Mouse (Mus musculus) T-helper 2 cell (primary cell): ENCODE results near the gene Slc4a5.
"Not testable (repeated sequence)": the region's sequence is repeated elsewhere in the genome, so short reads cannot be mapped to it uniquely, and the experiment has no call there.

Experiments used
- in situ Hi-C: fragments of 300-600 bp; cut with MboI, MseI; formaldehyde crosslinking; loops from one replicate; pipeline ENCODE4 v1.15.1; 2025; ENCODE audit warnings: high pct_unique_total_duplicates

The Slc4a5 gene

DNA sequence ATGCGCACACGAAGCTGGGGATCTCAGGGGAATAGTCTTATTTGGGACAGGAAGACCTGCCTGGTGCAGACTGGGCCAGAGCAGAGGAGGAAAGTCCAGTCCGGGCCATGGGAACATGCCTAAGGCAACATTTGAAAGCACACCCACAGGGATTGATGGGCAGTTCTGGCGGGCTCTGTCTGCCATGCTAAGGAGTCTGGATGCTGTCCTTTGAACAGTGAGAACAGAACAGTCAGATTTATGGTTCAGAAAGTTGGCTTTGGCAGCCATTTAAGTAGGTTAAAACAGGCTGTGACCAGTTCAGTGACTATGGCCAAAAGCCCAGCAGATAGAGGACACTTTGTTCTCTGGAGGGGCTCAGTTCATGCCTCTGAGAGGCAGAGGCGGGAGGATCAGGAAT lies 82.6 kb downstream of the Slc4a5 start:
- in situ Hi-C loops = no loop called here

DNA sequence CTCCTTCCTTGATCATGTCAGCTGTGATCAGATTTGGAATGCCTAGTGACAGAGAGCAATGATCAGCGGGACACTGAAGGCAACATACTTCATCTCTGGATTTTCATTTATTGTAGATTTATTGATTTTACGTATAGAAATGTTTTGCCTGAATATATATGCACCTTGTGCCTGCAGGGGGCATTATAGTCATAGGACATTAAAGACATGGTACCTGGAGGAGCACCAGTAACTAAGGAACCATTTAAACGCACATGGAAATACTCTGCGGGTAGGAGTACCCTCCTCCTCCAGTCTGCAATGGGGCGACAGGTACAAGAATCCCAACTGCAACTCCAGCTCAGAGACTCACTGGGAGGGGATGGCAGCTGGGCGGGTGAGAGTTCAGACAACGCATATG lies 89.4 kb downstream of the Slc4a5 start:
- in situ Hi-C loops = no loop called here

DNA sequence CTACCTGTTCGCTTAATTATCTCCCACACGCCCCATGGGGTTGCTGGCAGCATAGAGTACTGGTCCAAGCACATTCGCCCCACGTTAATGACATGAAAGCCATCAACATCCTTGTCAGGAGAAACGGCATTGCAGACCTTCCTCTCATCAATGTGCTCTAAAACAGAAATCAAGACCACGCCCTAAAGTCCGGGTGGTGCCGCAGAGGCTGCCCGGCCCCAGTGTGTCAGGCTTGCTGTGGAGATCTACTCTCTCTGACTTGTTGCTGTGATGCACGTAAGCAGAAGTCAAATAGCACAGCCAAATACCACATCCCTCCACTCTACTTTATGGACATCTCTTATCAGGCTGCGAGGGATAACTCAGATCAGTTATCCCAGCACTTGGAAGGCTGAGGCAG lies 91.6 kb downstream of the Slc4a5 start:
- in situ Hi-C loops = no loop called here

DNA sequence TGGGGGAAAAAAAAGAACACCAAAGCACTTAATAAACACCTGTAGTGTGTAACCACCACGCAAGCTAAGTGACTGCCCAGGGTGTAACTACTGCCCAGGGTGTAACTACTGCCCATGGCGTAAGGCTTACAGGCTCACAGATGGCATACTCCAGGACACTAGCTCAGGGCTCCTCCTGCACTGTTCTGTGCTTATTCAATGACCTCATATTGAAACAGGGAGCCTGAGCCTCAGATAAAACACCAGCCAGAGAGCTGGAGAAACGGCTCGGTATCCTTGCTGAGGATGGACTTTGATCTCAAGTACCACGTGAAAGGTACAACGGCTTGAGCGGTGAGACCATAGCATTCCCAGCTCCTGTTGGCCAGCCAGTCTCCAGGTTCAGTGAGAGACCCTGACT lies 92.4 kb downstream of the Slc4a5 start:
- in situ Hi-C loops = no loop called here

DNA sequence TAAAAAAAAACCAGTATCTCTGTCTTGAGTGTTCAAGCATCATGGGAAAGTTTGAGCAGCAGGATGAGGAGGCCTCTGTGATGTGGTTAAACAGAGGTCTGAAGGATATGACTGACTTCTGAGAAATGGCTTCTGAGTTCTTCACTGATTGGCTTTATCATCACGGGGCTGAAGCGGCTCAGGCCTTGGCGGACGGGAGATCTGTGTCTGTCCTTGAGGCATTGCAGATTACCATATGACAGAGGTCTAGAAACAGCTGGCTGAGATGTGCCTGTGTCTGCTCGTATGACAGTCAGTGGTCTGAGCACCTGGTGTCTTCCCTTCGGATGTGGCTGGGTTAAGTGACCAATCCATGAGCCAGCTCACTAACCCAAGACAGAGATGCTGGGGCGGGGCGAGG lies 92.9 kb downstream of the Slc4a5 start:
- in situ Hi-C loops = no loop called here

DNA sequence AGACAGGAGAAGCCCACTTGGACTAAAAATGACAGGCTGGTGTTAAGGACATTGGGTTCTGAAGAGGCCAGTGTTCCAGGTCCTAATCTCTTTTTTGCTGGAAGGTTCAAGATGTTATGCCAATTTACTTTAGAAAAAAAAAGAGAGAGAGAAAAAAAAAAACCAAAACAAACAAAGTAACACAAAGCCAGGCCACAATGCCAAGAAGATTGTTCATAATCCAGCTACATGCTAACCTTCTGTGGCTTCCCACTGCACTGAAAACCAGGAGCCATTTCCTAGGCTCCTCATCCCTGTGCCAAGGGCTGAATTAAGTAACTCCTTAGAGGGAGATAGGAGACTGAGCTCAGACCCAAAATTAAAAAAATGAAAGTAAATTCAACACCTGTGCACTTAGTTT lies 95.7 kb downstream of the Slc4a5 start:
- in situ Hi-C loops = no loop called here

DNA sequence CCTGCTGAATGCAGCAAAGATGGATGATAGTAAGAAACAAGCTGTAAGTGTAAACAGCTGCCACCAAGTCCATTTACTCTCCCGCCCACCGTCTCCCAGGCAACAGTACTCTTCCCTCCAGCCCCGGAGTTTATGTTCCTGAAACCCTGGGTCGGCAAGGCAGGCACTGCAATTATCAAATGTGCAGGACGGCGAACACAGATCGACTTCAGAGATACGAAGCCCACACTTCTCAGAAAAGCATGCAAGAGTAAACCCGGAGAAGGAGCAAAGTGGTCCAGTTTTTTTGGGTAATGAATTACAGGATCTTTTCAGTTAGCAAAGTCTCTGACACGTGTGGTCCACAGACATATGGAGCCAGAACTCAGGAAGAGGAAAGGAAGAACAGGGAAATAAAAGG lies 96.4 kb downstream of the Slc4a5 start:
- in situ Hi-C loops = no loop called here

DNA sequence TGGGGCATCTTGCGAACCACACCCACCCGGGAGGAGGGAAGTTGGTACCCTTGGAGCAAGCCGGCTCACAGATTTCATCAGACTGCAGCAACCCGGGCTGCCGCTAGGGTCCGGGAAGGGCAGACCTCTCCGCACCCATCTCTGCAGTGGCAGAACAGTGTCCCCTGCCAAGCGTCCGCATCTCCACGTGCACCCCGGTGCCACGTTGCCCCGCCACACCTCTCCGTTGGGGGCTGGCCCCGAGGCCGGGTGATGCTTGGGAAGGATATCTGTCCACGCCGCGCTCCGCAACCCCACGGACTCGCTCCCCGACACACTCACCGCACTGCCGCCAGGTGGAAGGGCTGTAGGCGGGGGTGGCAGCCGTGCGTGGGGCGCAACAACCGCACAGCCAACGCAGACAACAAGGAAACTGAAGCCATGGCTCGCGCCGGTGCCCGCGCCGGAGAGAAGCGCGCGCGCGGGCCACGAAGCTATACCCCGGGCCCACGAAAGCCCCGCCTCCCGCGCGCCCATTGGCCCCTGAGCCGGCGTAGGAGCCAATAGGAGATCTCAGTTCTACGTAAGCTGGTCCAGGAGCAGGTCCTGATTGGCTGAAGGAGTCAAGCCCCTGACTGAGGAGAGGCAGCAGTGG lies 97.6 kb downstream of the Slc4a5 start:
- in situ Hi-C loops = no loop called here

DNA sequence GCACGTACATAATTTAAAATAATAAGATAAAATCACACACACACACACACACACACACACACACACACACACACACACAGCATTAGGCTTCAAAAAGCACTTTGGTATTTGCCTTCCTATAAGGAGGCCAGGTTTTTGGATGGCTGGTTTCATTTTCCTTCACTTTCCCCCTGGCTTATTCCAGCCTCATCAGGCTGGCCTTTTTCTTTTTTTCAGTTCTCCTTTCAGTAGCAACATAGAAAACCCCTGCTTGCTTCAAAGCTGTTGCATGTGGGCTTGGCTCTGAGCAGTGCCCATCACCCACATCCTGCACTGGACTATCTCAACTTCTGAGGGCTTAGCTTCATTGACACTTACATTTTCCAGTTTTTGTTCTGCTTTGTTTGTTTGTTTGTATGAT lies 102.3 kb downstream of the Slc4a5 start:
- in situ Hi-C loops = no loop called here

DNA sequence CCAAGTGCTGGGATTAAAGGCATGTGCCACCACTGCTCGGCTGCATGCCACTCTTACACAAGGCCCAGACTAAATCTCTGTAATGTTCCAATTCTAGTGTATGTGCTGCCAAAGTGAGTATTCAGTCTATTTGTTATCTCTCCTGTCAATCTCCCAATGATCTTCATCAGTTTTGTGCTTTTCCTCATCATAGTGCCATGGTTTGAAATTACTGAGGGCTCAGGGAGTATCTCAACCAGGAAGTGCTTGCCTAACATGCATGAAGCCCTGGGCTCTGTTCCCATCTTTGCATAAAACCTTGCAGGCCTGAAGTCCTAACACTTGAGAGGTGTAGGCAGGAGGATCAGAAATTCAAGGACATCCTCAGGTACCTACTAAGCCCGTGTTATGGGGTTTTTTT lies 103.2 kb downstream of the Slc4a5 start:
- in situ Hi-C loops = no loop called here

DNA sequence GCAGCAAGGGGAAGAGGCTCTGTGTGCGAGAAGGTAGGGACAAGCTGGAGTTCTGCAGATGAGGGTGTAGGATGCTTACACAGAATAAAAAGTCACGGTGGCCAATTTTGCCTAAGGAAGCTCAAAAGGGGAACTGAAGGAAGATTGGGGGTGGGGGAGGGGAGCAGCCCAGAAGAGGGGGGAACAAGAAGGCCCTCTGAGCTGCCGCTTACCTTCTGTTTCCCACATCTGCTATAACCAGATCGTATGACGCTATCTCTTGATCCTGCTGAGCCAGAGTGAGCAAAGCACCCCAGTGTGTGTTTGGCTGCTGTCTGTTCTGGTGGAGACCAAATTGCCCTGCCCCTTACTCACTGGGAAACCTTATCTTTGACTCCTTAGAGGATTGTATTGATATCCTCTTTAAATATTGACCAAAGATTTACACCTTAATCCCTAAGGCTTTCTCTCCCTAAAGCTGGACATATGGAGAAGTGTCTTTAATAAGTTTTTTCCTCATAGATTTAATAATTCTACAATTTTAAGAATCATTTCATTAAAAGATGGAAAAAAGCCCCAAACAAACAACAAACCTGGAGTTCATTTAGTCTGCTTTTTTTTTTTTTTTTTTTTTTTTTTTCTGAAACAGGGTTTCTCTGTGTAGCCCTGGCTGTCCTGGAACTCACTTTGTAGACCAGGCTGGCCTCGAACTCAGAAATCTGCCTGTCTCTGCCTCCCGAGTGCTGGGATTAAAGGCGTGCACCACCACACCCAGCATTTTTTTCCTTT lies 104.2 kb downstream of the Slc4a5 start:
- in situ Hi-C loops = no loop called here

DNA sequence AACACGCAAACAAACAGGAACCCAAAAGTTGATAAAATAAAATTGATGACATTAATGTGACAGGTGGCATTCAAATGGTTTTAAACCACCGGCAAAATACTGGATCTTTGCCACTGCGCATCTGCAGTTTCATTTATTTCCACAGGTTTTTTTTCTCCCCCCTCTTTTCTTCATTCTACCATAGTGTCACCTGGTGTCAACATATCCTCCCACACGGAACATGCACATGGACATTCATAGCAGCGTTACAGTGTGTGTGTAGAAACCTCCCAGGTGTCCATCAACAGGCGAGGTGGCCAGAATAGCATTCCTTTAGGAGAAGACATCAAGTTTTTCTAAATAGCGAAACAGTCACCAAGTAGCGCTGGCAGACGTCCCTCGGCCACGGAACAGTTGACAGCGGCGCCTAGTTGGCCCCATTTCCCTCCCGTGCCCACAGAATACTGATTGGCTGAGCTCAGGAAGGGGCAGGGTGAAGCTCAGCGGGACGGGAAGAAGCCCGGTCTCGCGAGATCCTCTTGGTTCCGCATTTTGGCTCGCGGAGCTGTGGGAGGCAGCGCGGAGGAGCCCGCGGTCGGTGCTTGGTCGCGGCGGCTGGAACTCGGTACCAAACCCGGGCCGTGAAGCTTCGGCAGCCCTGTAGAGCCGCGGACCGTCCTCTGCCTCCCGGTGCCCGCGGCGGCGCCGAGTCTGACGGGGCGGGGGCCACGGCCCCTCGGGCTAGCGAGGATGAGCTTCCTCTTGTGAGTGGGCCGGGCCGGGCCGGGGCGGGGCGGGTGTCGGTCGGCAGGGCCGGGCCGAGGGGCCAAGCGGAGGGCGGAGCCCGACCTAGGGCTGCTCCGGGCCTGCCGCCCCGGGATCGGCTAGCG lies 106.1 kb downstream of the Slc4a5 start, which contains the start of the genes Mthfd2 and Mob1a:
Gene Mthfd2 (minus strand): TSS at position 384 of the 869 bp plus-strand sequence.
Gene Mob1a (plus strand): TSS at position 492 of the 869 bp plus-strand sequence.
- in situ Hi-C loops = no loop called here

DNA sequence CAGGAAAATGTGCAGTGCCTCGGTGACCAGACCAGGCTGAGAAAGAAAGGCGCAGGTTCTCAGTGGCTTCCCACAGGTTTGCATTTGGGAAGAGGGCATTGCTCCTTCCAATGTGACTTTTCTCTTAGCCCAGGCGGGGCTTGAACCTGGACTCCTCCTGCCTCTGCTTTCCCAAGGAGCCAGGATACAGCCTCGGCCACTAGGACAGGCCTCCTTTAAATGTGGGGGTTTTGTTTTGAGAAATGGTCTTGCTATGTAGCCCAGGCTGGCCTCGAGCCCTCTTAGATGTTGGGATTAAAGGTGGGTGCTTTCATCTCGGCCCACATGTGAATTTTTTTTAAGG lies 106.7 kb downstream of the Slc4a5 start:
- in situ Hi-C loops = no loop called here

DNA sequence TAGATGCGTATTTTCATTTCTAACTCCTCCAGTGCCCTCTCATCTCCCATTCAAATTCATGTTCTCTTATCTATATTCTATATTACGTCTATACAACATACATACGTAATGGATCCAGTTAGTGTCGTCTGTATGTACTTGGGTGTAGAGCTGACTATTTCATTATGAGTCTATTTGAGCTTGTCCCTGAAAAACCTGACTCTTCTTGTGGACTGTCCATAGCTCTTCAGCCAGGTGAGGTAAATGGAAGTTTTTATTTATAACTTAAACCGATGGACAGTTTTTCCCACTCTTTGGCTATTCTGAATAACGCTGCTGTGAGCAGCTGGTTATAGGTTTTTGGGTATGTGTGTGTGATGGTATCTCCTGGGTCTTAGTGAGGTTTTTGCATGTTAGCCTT lies 107.1 kb downstream of the Slc4a5 start:
- in situ Hi-C loops = no loop called here

DNA sequence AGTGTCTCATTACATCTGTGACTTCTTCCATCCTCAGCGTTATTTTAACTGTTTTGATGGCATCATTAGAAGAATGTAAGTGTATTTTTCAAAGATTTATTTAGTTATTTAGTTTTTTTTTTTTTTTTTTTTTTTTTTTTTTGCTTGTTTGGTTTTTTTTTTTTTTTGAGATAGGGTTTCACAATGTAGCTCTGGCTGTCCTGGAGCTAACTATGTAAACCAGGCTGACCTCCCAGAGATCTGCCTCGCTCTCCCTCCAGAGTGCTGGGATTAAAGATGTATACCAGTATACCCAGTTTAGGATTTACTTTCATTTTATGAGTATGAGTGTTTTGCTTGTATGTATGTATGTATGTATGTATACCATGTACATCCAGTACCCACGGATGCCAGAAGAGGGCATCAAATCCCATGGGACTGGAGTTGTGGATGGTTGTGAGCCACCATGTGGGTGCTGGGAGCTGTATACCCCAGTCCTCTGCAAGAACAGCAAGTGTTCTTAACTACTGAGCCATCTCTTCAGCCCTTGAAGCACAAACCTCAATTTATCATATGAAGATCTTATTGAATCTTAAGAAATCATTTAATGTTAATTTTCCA lies 108.1 kb downstream of the Slc4a5 start:
- in situ Hi-C loops = no loop called here

DNA sequence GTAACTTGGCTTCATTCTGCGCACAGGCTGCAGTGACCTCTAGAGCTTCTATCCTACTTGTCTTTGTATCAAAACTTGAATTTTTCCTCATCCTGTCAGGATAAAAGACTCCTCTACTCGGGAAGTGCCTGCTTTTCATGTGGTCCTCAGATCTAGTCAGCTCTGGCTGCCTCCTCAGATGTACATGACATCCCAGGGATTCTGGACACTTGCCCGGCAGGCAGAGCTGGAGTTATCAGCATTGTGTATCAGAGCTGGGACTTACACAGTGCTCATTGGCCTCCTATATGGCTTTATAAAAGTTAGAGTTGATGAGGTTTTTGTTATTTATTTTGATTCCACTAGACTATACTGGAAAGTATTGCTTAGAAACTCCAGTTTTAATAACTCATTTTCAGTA lies 121.8 kb downstream of the Slc4a5 start:
- in situ Hi-C loops = no loop called here

DNA sequence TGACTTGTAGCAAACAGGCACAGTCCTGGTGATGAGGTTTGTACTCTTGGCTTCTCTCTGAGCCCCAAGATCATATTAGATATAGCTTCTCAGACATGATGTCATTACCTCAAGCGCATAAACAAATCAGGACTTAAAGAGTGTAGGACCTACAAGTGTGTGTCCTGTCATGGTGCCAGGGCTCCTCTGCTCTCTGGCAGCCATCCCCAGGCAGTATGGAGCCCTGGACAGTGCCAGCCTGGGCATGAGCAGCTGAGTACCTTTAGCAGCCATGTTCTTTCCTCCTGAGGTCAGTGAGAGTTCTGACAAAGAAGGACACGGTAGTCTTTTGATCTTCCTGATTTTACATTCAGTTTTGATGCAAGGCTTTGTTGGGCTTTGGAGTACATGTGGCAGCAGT lies 123.3 kb downstream of the Slc4a5 start:
- in situ Hi-C loops = no loop called here

DNA sequence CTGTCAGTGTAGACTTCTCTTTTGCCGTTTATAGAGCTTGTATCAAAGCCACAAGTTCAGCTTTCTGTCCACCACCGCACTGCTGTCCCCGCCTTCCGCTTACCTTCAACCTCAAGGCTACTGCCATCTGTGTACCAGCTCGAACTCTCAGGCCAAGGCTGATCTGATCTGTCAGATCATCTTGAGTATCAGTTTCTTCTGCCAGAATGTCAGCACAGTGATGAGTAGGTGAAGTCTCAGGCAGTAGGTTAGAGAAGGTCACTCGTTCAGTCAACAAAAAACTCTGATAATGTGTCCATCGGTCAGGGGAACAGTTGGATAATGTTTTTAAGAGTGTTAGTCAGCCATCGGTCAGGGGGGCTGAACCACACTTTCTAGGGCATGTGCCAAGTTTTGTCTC lies 125.7 kb downstream of the Slc4a5 start:
- in situ Hi-C loops = not testable (repeated sequence)

DNA sequence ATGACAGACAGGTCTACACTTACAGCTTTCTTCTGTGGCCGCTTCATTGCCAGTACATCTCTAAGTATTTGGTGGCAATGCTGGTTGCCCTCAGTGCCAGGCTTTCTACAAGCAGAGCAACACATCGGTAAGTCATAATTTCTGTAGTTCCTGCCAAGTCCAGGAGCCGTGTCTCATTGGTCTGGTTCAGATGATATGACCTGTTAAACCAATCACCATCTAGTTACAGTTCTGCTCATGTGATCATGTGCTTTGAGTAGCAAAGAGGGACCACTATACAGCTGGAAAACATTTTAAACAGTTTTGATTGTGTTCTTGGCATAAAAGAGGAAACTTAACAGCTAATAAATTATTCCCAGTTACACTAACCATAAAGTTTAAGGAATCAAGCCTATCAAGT lies 128.3 kb downstream of the Slc4a5 start:
- in situ Hi-C loops = no loop called here

DNA sequence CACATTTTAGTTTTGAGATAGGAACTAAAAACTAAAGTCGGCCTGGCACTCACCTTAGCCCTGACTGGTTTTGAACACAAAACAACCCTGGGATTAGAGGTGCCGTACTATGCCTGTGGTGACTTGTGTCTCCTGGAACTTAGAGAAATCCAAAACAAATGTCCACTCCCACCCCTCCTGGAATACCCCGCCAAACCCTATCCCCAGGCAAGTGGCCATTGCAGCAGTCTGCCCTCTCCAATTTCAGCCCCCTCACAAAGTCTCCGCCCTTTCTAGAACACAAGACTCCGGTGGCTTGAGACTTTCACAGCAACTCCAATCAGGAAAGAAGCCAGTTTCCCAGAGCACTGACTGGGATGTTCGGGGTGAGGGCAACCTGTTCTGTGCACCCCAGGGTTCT lies 129.2 kb downstream of the Slc4a5 start, which contains the start of gene Bola3:
Gene Bola3 (plus strand): TSS at position 275 of the 400 bp plus-strand sequence.
- in situ Hi-C loops = no loop called here

DNA sequence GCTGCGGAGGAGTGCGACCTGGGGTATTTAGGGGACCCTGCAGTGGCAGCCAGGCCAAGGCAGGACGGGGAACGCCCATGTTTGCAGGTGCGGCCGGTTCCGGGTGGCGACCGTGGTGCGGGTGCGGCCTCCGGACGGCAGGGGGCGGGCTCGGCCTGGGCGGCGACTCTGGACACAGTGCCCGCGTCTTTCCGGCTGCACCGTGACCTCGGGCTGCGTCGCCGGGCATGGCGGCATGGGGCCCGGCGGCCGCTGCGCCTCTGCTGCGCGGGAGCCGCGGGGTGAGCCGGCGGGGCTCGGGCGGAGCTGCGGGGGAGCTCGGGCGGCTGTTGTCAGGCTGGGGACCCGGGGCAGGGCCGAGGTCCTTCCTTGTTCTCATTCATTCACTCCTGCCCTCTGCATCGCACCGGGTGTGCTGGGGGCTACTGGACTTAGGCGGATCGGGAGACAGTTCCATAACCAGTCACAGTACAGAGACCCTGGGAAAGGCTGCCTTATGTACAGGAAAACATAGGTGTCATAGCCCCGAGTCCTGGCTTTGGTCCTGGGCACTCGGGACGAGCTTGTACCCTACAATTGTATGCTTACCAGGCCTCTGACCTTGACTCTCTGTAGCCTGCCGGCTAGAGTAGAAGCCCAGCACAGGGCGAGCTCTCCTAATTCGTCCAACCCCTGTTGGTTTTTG lies 129.8 kb downstream of the Slc4a5 start:
- in situ Hi-C loops = no loop called here
